Mouse (Mus musculus): ENCODE measurements around the gene Pgbd5. TPM values are rescaled to one million over a fixed set of nuclear protein-coding genes. Genes with fewer than 3 reads are reported as not detected.

The Pgbd5 gene
- polyA plus RNA-seq, 1 experiment = 0.16 TPM

DNA sequence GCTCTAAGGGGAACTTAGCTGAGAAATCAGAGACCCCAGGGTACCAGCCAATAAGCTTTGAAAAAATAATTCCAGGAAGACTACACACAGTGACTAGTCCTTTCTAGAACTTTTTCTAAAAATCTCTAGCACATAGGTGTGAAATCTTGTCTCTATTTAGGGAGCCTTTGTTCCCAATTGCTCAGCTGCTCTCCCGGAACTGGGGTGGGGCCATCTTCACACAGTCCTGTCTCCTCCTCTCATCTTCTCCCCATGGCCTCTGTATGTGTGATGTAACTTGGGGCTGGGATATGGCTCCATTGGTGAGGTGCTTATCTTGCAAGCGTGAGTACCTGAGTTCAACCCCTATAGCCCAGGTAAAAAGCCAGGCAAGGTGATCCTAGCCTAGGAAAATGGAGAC, 25.2 kb upstream of the Pgbd5 start:
- no peak for DNase-seq (ENCODE audit: low read depth in 1 of 2, low spot score in 2 of 2)
- Histone ChIP-seq H3K4me3 (ENCODE audit: extremely low read depth, insufficient read depth, insufficient read length) (no peak overlapping the region), H3K27ac (ENCODE audit: insufficient read depth, low read length) (no peak overlapping the region), H3K4me1 (ENCODE audit: control insufficient read depth, insufficient read depth, insufficient read length) (no peaks in the 10 kb centered on the region), H3K36me3 (ENCODE audit: control insufficient read depth, insufficient read depth, low read length) (no peaks in the 10 kb centered on the region), H3K27me3 (ENCODE audit: control insufficient read depth, insufficient read depth, low read length) (no peaks in the 10 kb centered on the region)
- 74% methylated on average over 2 of the region's 2 CpGs for WGBS
- TF ChIP-seq POLR2A (IDR thresholded peaks at IDR 0.05; ENCODE audit: low read depth, low read length) (no peak), CTCF (IDR thresholded peaks at IDR 0.05; ENCODE audit: extremely low read depth, insufficient read depth, insufficient read length, insufficient replicate concordance) (no peak)

DNA sequence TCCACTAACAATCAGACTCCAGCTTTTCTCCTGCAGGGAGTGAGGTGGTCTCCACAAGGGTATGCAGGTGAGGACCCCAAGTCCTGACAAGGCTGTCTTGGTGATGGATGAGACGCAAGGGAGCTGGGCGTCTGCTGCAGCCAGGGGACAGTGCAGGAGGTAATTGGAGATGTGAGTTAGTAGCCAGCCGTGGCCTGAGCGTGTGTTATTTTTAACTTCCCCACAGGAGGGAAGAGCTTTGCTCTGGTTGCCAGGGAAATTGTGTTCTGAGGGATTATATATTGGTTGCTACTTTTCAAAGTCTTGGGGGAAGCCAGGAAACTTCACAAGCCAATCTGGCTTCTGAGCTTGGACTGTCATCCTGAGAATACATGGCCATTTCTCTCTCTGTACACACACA, 23.7 kb upstream of the Pgbd5 start:
- 36% methylated on average over 4 of the region's 4 CpGs for WGBS
- no peaks in the 10 kb centered on the region for H3K36me3 ChIP-seq (ENCODE audit: control insufficient read depth, insufficient read depth, low read length)
- H3K27me3 ChIP-seq (ENCODE audit: control insufficient read depth, insufficient read depth, low read length) = no peaks in the 10 kb centered on the region
- H3K4me3 ChIP-seq (ENCODE audit: extremely low read depth, insufficient read depth, insufficient read length) = no peak overlapping the region
- H3K27ac ChIP-seq (ENCODE audit: insufficient read depth, low read length) = no peak overlapping the region
- DNase-seq (ENCODE audit: low read depth in 1 of 2, low spot score in 2 of 2) = no peak
- no peaks in the 10 kb centered on the region for H3K4me1 ChIP-seq (ENCODE audit: control insufficient read depth, insufficient read depth, insufficient read length)
- TF ChIP-seq POLR2A (IDR thresholded peaks at IDR 0.05; ENCODE audit: low read depth, low read length) (no peak), CTCF (IDR thresholded peaks at IDR 0.05; ENCODE audit: extremely low read depth, insufficient read depth, insufficient read length, insufficient replicate concordance) (no peak)

- 84% methylated on average over 9 of the region's 9 CpGs for WGBS
- TF ChIP-seq CTCF (IDR thresholded peaks at IDR 0.05; ENCODE audit: extremely low read depth, insufficient read depth, insufficient read length, insufficient replicate concordance) = no peak
- TF ChIP-seq POLR2A (IDR thresholded peaks at IDR 0.05; ENCODE audit: low read depth, low read length) = no peak
- Histone ChIP-seq H3K4me3 (ENCODE audit: extremely low read depth, insufficient read depth, insufficient read length) (no peak overlapping the region), H3K27ac (ENCODE audit: insufficient read depth, low read length) (no peak overlapping the region), H3K36me3 (ENCODE audit: control insufficient read depth, insufficient read depth, low read length) (no peaks in the 10 kb centered on the region), H3K27me3 (ENCODE audit: control insufficient read depth, insufficient read depth, low read length) (no peaks in the 10 kb centered on the region), H3K4me1 (ENCODE audit: control insufficient read depth, insufficient read depth, insufficient read length) (no peaks in the 10 kb centered on the region)
- DNase-seq (ENCODE audit: low read depth in 1 of 2, low spot score in 2 of 2) = no peak
These were observed 22.7 kb upstream of the Pgbd5 start for GRCm38 (mm10) chr8:124462192-124462591.

DNA sequence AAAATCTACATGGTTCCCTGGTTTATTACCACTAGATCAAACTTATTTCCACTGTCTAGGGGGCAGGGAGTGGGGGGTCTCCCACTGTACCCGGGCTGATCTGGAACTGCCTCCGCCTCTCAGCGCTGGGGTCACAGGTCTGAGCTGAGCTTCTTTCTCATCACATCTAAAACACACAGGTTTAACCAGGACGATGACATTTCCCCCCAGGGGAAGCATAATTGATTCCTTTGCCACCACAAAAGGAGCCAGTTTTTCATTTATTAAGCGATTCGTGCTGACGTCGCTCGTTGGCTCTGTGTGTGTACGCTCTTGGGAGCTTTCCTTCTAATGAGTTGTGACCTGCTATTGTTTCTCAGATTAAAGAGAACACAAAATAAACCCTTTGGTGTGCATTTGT, 21.6 kb upstream of the Pgbd5 start:
- TF ChIP-seq CTCF (IDR thresholded peaks at IDR 0.05; ENCODE audit: extremely low read depth, insufficient read depth, insufficient read length, insufficient replicate concordance) (no peak), POLR2A (IDR thresholded peaks at IDR 0.05; ENCODE audit: low read depth, low read length) (no peak)
- H3K36me3 ChIP-seq (ENCODE audit: control insufficient read depth, insufficient read depth, low read length) = no peaks in the 10 kb centered on the region
- H3K27me3 ChIP-seq (ENCODE audit: control insufficient read depth, insufficient read depth, low read length) = no peaks in the 10 kb centered on the region
- no peaks in the 10 kb centered on the region for H3K4me1 ChIP-seq (ENCODE audit: control insufficient read depth, insufficient read depth, insufficient read length)
- no peak for DNase-seq (ENCODE audit: low read depth in 1 of 2, low spot score in 2 of 2)
- no peak overlapping the region for H3K27ac ChIP-seq (ENCODE audit: insufficient read depth, low read length)
- H3K4me3 ChIP-seq (ENCODE audit: extremely low read depth, insufficient read depth, insufficient read length) = no peak overlapping the region
- 84% methylated on average over 10 of the region's 10 CpGs for WGBS

DNA sequence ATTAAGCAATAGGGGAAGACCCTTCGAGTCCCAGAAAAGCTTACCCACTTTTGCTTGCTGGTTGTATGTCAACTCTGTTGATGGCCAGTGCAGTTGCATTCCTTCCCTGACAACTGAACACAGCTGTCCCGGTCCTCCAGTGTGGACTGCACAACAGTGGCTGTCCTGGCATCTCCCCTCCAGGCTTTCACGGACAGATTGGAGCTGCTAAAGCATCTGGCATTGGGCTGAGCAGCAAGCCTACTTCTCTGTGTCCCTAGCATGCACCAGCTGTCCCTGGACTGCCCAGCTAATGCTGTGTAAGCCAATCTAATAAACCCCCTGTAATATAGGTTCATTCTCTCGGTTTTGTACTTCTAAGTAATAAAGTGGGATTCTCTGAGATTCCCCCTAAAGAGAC, 21.2 kb upstream of the Pgbd5 start:
- H3K4me3 ChIP-seq (ENCODE audit: extremely low read depth, insufficient read depth, insufficient read length) = no peak overlapping the region
- DNase-seq (ENCODE audit: low read depth in 1 of 2, low spot score in 2 of 2) = no peak
- no peaks in the 10 kb centered on the region for H3K36me3 ChIP-seq (ENCODE audit: control insufficient read depth, insufficient read depth, low read length)
- H3K27me3 ChIP-seq (ENCODE audit: control insufficient read depth, insufficient read depth, low read length) = no peaks in the 10 kb centered on the region
- H3K4me1 ChIP-seq (ENCODE audit: control insufficient read depth, insufficient read depth, insufficient read length) = no peaks in the 10 kb centered on the region
- no peak overlapping the region for H3K27ac ChIP-seq (ENCODE audit: insufficient read depth, low read length)
- TF ChIP-seq POLR2A (IDR thresholded peaks at IDR 0.05; ENCODE audit: low read depth, low read length) (no peak), CTCF (IDR thresholded peaks at IDR 0.05; ENCODE audit: extremely low read depth, insufficient read depth, insufficient read length, insufficient replicate concordance) (no peak)
- 69% methylated on average over 4 of the region's 4 CpGs for WGBS

DNA sequence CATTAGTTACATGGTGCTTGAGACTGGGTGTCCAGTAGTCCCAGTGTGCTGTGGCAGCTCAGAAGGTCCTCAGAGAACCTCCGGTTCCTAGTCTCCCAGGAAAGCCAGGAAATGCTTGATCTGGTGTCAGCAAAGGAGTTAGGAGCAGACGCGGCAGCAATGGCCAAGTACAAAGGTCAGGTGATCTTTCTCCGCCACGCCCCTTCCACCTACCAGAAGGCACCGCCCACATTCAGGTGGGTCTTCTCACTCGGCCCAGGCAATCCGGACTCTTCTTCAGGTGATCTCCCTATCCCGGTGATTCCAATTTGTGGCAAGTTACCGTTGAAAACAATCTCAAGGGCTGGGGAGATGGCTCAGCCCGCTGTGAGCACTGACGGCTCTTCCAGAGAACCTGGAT, 20.2 kb upstream of the Pgbd5 start:
- 42% methylated on average over 12 of the region's 12 CpGs for WGBS
- H3K4me3 ChIP-seq (ENCODE audit: extremely low read depth, insufficient read depth, insufficient read length) = no peak overlapping the region
- H3K4me1 ChIP-seq (ENCODE audit: control insufficient read depth, insufficient read depth, insufficient read length) = no peaks in the 10 kb centered on the region
- TF ChIP-seq POLR2A (IDR thresholded peaks at IDR 0.05; ENCODE audit: low read depth, low read length) = no peak
- no peak for TF ChIP-seq CTCF (IDR thresholded peaks at IDR 0.05; ENCODE audit: extremely low read depth, insufficient read depth, insufficient read length, insufficient replicate concordance)
- H3K27me3 ChIP-seq (ENCODE audit: control insufficient read depth, insufficient read depth, low read length) = no peaks in the 10 kb centered on the region
- H3K36me3 ChIP-seq (ENCODE audit: control insufficient read depth, insufficient read depth, low read length) = no peaks in the 10 kb centered on the region
- DNase-seq (ENCODE audit: low read depth in 1 of 2, low spot score in 2 of 2) = no peak
- H3K27ac ChIP-seq (ENCODE audit: insufficient read depth, low read length) = no peak overlapping the region

DNA sequence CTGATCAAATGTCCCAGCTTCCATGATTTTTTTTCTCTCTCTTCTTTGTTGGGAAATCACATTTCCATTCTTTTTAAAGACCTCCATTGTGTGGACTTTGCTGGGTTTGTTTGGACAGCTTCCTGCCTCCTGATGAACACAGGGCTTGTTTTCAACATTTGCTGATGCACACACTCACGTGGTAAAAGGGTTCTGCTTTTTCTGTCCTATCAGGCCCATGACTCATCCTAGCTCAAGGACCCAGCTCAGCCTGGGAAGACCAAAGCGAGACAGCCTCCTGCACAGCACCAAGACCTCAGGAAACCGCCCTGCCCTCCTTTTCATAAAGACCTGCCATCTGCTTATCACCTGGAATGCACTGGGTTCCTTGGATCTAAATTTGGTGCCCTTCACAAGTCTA, 15.9 kb upstream of the Pgbd5 start:
- Histone ChIP-seq H3K27ac (ENCODE audit: insufficient read depth, low read length) (no peak overlapping the region), H3K27me3 (ENCODE audit: control insufficient read depth, insufficient read depth, low read length) (no peaks in the 10 kb centered on the region), H3K4me3 (ENCODE audit: extremely low read depth, insufficient read depth, insufficient read length) (no peak overlapping the region), H3K36me3 (ENCODE audit: control insufficient read depth, insufficient read depth, low read length) (no peaks in the 10 kb centered on the region), H3K4me1 (ENCODE audit: control insufficient read depth, insufficient read depth, insufficient read length) (no peaks in the 10 kb centered on the region)
- WGBS = 27% methylated on average over 3 of the region's 3 CpGs
- no peak for TF ChIP-seq POLR2A (IDR thresholded peaks at IDR 0.05; ENCODE audit: low read depth, low read length)
- no peak for TF ChIP-seq CTCF (IDR thresholded peaks at IDR 0.05; ENCODE audit: extremely low read depth, insufficient read depth, insufficient read length, insufficient replicate concordance)
- no peak for DNase-seq (ENCODE audit: low read depth in 1 of 2, low spot score in 2 of 2)

Data from spleen, adult 2 months (tissue).